Mouse (Mus musculus): ENCODE measurements at regions not wholly inside any gene's neighbourhood (a gene's known extent, or its start where the extent isn't known, plus 50 kb on each side); places are given as distances from the start of the nearest gene placed in this dataset.

DNA sequence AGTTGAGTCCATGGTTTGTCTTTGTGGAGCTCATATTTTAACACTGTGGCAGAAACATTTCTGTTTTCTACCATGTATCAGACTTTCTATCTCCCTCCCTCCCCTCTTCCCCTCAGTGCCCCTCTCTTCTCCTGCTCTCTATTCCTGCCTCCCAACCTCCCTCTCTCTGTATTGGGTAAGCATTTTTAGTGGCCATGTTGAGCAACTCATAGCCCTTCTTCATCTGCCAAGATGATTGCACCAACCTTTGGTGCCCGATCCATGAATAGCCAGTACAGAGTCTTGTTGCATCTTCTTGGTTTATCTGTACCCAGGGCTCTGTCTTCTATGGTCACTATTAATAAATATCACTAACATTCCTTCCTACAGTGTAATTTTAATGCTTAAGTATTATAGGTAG, 2630.6 kb upstream of the Gm7489 start:
- Histone ChIP-seq H3K36me3 (ENCODE audit: control insufficient read depth, insufficient read depth) (no peaks in the 10 kb centered on the region), H3K9me3 (ENCODE audit: control insufficient read depth) (no peaks in the 10 kb centered on the region), H3K4me1 (replicated peaks; ENCODE audit: control insufficient read depth, insufficient read depth, low read length) (no peaks in the 10 kb centered on the region), H3K9ac (ENCODE audit: low read depth, low read length) (no peak overlapping the region), H3K4me2 (replicated peaks; ENCODE audit: low read depth) (no peak overlapping the region), H3K27ac (ENCODE audit: low read depth, low read length) (no peak overlapping the region), H3K27me3 (replicated peaks; ENCODE audit: control insufficient read depth, insufficient read depth, low read length) (no peaks in the 10 kb centered on the region), H3K4me3 (ENCODE audit: low read depth, low read length) (no peak overlapping the region)
- 94% methylated on average over 1 of the region's 1 CpGs for WGBS
- ATAC-seq: no peak
- TF ChIP-seq CTCF (IDR thresholded peaks at IDR 0.05; ENCODE audit: low read depth): no peak

DNA sequence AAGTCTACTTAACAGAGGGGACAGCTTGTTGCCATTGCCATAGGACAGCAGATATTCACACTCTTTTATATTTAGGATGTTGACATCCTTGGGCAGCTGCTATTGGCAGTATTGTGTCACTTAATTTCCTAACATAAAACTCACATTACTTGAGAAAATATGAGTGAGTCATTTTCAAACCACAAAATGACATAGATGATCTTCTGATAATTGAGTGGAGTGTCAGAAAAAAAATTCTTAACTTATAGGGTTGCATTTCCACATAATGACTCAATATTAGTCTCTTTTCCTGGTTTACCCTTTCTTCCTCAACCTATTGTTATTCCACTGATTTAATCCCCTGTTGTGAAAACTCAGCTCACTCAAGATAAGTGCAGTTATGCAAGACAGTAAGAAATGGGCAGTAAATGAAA, 2629.5 kb upstream of the Gm7489 start:
- no peak for TF ChIP-seq CTCF (IDR thresholded peaks at IDR 0.05; ENCODE audit: low read depth)
- no peak overlapping the region for H3K9ac ChIP-seq (ENCODE audit: low read depth, low read length)
- H3K4me2 ChIP-seq (replicated peaks; ENCODE audit: low read depth): no peak overlapping the region
- H3K4me1 ChIP-seq (replicated peaks; ENCODE audit: control insufficient read depth, insufficient read depth, low read length): no peaks in the 10 kb centered on the region
- H3K27me3 ChIP-seq (replicated peaks; ENCODE audit: control insufficient read depth, insufficient read depth, low read length): no peaks in the 10 kb centered on the region
- ATAC-seq: no peak
- H3K4me3 ChIP-seq (ENCODE audit: low read depth, low read length): no peak overlapping the region
- no peaks in the 10 kb centered on the region for H3K36me3 ChIP-seq (ENCODE audit: control insufficient read depth, insufficient read depth)
- no peak overlapping the region for H3K27ac ChIP-seq (ENCODE audit: low read depth, low read length)
- no peaks in the 10 kb centered on the region for H3K9me3 ChIP-seq (ENCODE audit: control insufficient read depth)

DNA sequence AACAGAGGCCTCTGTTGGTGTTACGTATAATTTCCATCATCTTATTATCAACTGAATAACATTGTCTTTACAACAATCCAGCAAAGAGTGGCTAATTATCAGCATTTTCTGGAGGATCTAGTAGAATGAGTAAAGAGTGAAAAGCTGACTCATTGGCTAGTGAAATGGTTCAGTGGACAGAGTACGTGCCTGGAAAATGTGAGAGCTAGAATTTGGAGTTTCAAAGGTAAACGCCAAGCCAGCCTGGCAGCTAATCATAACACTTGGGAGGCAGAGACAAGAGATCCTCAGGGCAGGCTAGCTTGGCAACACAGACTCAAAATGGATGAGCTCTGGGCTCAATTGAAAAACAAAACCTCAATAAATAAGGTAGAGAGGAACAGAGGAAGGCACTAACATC, 2628.0 kb upstream of the Gm7489 start:
- Histone ChIP-seq H3K36me3 (ENCODE audit: control insufficient read depth, insufficient read depth) (no peaks in the 10 kb centered on the region), H3K4me1 (replicated peaks; ENCODE audit: control insufficient read depth, insufficient read depth, low read length) (no peaks in the 10 kb centered on the region), H3K9ac (ENCODE audit: low read depth, low read length) (no peak overlapping the region), H3K4me3 (ENCODE audit: low read depth, low read length) (no peak overlapping the region), H3K9me3 (ENCODE audit: control insufficient read depth) (no peaks in the 10 kb centered on the region), H3K27me3 (replicated peaks; ENCODE audit: control insufficient read depth, insufficient read depth, low read length) (no peaks in the 10 kb centered on the region), H3K27ac (ENCODE audit: low read depth, low read length) (no peak overlapping the region), H3K4me2 (replicated peaks; ENCODE audit: low read depth) (no peak overlapping the region)
- ATAC-seq: no peak
- no peak for TF ChIP-seq CTCF (IDR thresholded peaks at IDR 0.05; ENCODE audit: low read depth)
- WGBS: 83% methylated on average over 3 of the region's 3 CpGs

DNA sequence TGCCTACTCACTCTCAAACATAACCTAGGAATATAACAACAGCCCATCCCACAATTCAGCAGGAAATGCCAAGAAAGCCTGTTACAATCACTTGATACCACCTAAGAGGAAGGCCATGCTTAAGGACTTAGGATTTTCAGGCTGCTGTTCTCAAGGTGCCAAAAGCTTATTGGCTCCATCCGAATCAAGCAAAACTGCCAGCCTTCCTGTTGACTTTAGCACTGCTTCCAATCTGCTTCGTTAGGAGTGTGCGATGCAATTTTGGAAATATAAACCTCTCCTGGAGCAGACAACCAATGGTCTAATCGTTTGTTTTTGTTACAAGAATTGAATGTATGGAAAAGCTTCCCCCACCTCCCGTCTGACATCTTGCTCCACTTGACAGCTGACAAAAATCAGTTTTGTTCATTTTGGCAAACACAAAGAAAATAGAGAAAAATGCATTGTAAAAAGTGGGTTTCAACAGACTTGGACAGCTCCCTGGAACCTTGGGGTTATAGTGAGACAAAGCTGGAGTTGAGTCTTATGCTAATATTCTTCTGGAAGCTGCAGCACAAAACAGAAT, 2620.0 kb upstream of the Gm7489 start:
- Histone ChIP-seq H3K9ac (ENCODE audit: low read depth, low read length) (no peak overlapping the region), H3K4me3 (ENCODE audit: low read depth, low read length) (no peak overlapping the region), H3K9me3 (ENCODE audit: control insufficient read depth) (no peaks in the 10 kb centered on the region), H3K27me3 (replicated peaks; ENCODE audit: control insufficient read depth, insufficient read depth, low read length) (no peaks in the 10 kb centered on the region), H3K4me1 (replicated peaks; ENCODE audit: control insufficient read depth, insufficient read depth, low read length) (no peaks in the 10 kb centered on the region), H3K27ac (ENCODE audit: low read depth, low read length) (no peak overlapping the region), H3K36me3 (ENCODE audit: control insufficient read depth, insufficient read depth) (no peaks in the 10 kb centered on the region), H3K4me2 (replicated peaks; ENCODE audit: low read depth) (no peak overlapping the region)
- 65% methylated on average over 5 of the region's 5 CpGs for WGBS
- no peak for ATAC-seq
- TF ChIP-seq CTCF (IDR thresholded peaks at IDR 0.05; ENCODE audit: low read depth): no peak

DNA sequence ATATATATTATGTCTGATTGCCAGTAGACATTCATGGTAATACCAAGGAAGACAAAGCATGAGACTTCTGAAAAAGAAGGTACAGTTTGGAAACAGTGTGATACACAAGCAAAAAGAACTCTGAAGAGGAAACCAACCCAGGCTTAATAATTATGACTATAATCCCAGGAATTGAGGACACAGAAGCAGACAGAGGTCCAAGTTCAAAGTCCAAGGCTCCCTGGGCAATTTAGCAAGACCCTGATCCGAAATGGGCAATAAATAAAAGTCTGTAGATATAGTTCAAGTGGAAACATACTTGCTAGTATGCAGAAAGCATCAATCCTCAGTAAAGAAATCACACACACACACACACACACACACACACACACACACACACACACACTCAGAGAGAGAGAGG, 2618.7 kb upstream of the Gm7489 start:
- 31% methylated on average over 1 of the region's 1 CpGs for WGBS
- Histone ChIP-seq H3K27me3 (replicated peaks; ENCODE audit: control insufficient read depth, insufficient read depth, low read length) (no peaks in the 10 kb centered on the region), H3K4me1 (replicated peaks; ENCODE audit: control insufficient read depth, insufficient read depth, low read length) (no peaks in the 10 kb centered on the region), H3K9me3 (ENCODE audit: control insufficient read depth) (no peaks in the 10 kb centered on the region), H3K36me3 (ENCODE audit: control insufficient read depth, insufficient read depth) (no peaks in the 10 kb centered on the region), H3K9ac (ENCODE audit: low read depth, low read length) (no peak overlapping the region), H3K4me3 (ENCODE audit: low read depth, low read length) (no peak overlapping the region), H3K27ac (ENCODE audit: low read depth, low read length) (no peak overlapping the region), H3K4me2 (replicated peaks; ENCODE audit: low read depth) (no peak overlapping the region)
- no peak for ATAC-seq
- no peak for TF ChIP-seq CTCF (IDR thresholded peaks at IDR 0.05; ENCODE audit: low read depth)

DNA sequence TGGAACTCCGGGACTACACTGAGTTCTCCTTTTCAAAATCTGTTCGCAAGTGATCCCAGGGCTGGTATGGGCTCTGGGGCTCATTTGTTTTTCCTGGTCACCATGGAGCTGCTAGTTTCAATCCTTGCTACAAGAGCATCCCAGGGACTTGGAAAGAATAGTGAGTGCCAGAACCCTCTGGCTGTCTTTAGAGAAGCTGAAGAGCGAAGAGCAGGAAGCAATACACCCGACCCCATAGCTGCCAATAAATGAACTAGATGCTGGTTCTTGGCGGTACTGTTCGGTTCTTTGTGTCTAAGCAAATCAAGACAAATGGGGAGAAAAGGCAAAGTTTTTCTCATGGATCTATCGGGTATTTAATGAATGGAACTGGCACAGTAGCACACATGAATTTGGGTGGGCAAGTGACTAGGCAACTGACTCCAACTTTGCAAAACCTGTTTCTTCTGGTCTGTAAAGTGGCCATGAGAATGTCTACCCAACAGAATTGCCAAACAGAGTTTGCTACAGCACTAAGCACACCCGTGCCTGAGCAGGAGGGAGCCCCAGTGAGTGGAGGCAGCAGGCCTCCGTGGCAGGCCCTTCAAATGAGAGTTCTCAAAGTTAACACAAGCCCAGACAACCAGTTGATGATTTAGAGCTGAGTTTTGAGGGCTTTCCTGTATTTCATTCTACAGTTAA, 2612.9 kb upstream of the Gm7489 start:
- 83% methylated on average over 9 of the region's 9 CpGs for WGBS
- Histone ChIP-seq H3K27ac (ENCODE audit: low read depth, low read length) (no peak overlapping the region), H3K36me3 (ENCODE audit: control insufficient read depth, insufficient read depth) (no peaks in the 10 kb centered on the region), H3K4me2 (replicated peaks; ENCODE audit: low read depth) (no peak overlapping the region), H3K4me1 (replicated peaks; ENCODE audit: control insufficient read depth, insufficient read depth, low read length) (no peaks in the 10 kb centered on the region), H3K27me3 (replicated peaks; ENCODE audit: control insufficient read depth, insufficient read depth, low read length) (no peaks in the 10 kb centered on the region), H3K9ac (ENCODE audit: low read depth, low read length) (no peak overlapping the region), H3K9me3 (ENCODE audit: control insufficient read depth) (no peaks in the 10 kb centered on the region), H3K4me3 (ENCODE audit: low read depth, low read length) (no peak overlapping the region)
- no peak for ATAC-seq
- no peak for TF ChIP-seq CTCF (IDR thresholded peaks at IDR 0.05; ENCODE audit: low read depth)
